Mouse (Mus musculus) mature B cell (primary cell): Measurements from ENCODE around the gene Zfp61.
"Not testable (repeated sequence)": the region's sequence is repeated elsewhere in the genome, so short reads cannot be mapped to it uniquely, and the experiment has no call there.

Source experiments
- in situ Hi-C: fragments of 300-500 bp; cut with MboI; formaldehyde crosslinking; loops from 2 replicates; pipeline ENCODE4 v1.14.3; 2019

The Zfp61 gene

GRCm38 (mm10) chr7:24297361-24298095 is 3.5 kb downstream of the Zfp61 start:
- in situ Hi-C loops = no loop called here

- in situ Hi-C loops = no loop called here
These were observed 4.6 kb downstream of the Zfp61 start for GRCm38 (mm10) chr7:24296386-24296785.

- in situ Hi-C loops = no loop called here
These were observed 5.7 kb downstream of the Zfp61 start for GRCm38 (mm10) chr7:24295376-24295775.

GRCm38 (mm10) chr7:24294763-24295162 is 6.3 kb downstream of the Zfp61 start:
- in situ Hi-C loops = no loop called here

- in situ Hi-C loops = no loop called here
These were observed 7.8 kb downstream of the Zfp61 start for GRCm38 (mm10) chr7:24293061-24293851.

- in situ Hi-C loops = no loop called here
These were observed 9.5 kb downstream of the Zfp61 start for GRCm38 (mm10) chr7:24291387-24292090.

GRCm38 (mm10) chr7:24290106-24290693 is 10.8 kb downstream of the Zfp61 start:
- in situ Hi-C loops = no loop called here

GRCm38 (mm10) chr7:24288512-24288911 is 12.5 kb downstream of the Zfp61 start:
- in situ Hi-C loops = no loop called here

GRCm38 (mm10) chr7:24287670-24288069 is 13.4 kb downstream of the Zfp61 start:
- in situ Hi-C loops = no loop called here

GRCm38 (mm10) chr7:24286916-24287315 is 14.1 kb downstream of the Zfp61 start:
- in situ Hi-C loops = no loop called here

- in situ Hi-C loops = no loop called here
These were observed 14.9 kb downstream of the Zfp61 start for GRCm38 (mm10) chr7:24286090-24286489.

- in situ Hi-C loops = no loop called here
These were observed 20.2 kb downstream of the Zfp61 start for GRCm38 (mm10) chr7:24280858-24281145.

GRCm38 (mm10) chr7:24280031-24280857 is 20.8 kb downstream of the Zfp61 start:
- in situ Hi-C loops = no loop called here

GRCm38 (mm10) chr7:24278771-24279170 is 22.3 kb downstream of the Zfp61 start:
- in situ Hi-C loops = not testable (repeated sequence)

- in situ Hi-C loops = no loop called here
These were observed 26.6 kb downstream of the Zfp61 start for GRCm38 (mm10) chr7:24274456-24274855.

GRCm38 (mm10) chr7:24271191-24271590 is 29.8 kb downstream of the Zfp61 start:
- in situ Hi-C loops = no loop called here

GRCm38 (mm10) chr7:24270288-24270672 is 30.8 kb downstream of the Zfp61 start, which contains the start of gene Zfp93:
TSS of gene Zfp93 (plus strand) at chr7:24270420.
- in situ Hi-C loops = no loop called here

- in situ Hi-C loops = no loop called here
These were observed 31.3 kb downstream of the Zfp61 start for GRCm38 (mm10) chr7:24269667-24270287.

GRCm38 (mm10) chr7:24269256-24269655 is 31.8 kb downstream of the Zfp61 start:
- in situ Hi-C loops = no loop called here

- in situ Hi-C loops = no loop called here
These were observed 32.6 kb downstream of the Zfp61 start for GRCm38 (mm10) chr7:24268176-24269155.
